Mouse (Mus musculus): ENCODE measurements around the gene Il10rb.
A peak's percentile ranks its signal among the peaks of the same experiment; 100 is the strongest.
"Not testable (repeated sequence)": the region's sequence is repeated elsewhere in the genome, so short reads cannot be mapped to it uniquely, and the experiment has no call there.

Gene Il10rb

GRCm38 (mm10) chr16:91418531-91418930, 12.6 kb downstream of the Il10rb start:
- DNase-seq = peak; percentile 73

GRCm38 (mm10) chr16:91425816-91426215, 19.9 kb downstream of the Il10rb start:
- DNase-seq = no peak

- no peak for DNase-seq
Measured at GRCm38 (mm10) chr16:91426586-91426985, 20.6 kb downstream of the Il10rb start.

- peak; percentile 58 for DNase-seq
Measured at GRCm38 (mm10) chr16:91427461-91427860, 21.5 kb downstream of the Il10rb start.

GRCm38 (mm10) chr16:91428259-91428865, 22.4 kb downstream of the Il10rb start:
- no peak for DNase-seq

GRCm38 (mm10) chr16:91432720-91433328, 26.9 kb downstream of the Il10rb start:
- no peak for DNase-seq

GRCm38 (mm10) chr16:91433329-91433933, 27.5 kb downstream of the Il10rb start:
- DNase-seq = no peak

GRCm38 (mm10) chr16:91434119-91434518, 28.2 kb downstream of the Il10rb start:
- DNase-seq = no peak

- DNase-seq = no peak
Measured at GRCm38 (mm10) chr16:91438081-91438480, 32.1 kb downstream of the Il10rb start.

GRCm38 (mm10) chr16:91438599-91438998, 32.6 kb downstream of the Il10rb start:
- DNase-seq = not testable (repeated sequence)

- peak; percentile 77 for DNase-seq
Measured at GRCm38 (mm10) chr16:91441366-91441765, 35.4 kb downstream of the Il10rb start.

GRCm38 (mm10) chr16:91441811-91442240, 35.9 kb downstream of the Il10rb start:
- no peak for DNase-seq

- DNase-seq = no peak
Measured at GRCm38 (mm10) chr16:91442446-91442845, 36.5 kb downstream of the Il10rb start.

- DNase-seq = no peak
Measured at GRCm38 (mm10) chr16:91443211-91443611, 37.2 kb downstream of the Il10rb start.

GRCm38 (mm10) chr16:91444847-91445246, 38.9 kb downstream of the Il10rb start:
- DNase-seq = no peak

- no peak for DNase-seq
Measured at GRCm38 (mm10) chr16:91445566-91445965, 39.6 kb downstream of the Il10rb start.

GRCm38 (mm10) chr16:91446778-91447511, 41.0 kb downstream of the Il10rb start:
- DNase-seq = no peak

- peak; percentile 74 for DNase-seq
Measured at GRCm38 (mm10) chr16:91447512-91447900, 41.5 kb downstream of the Il10rb start.

- DNase-seq = no peak
Measured at GRCm38 (mm10) chr16:91448088-91448487, 42.1 kb downstream of the Il10rb start.

GRCm38 (mm10) chr16:91448895-91449294, 42.9 kb downstream of the Il10rb start:
- DNase-seq = no peak

- no peak for DNase-seq
Measured at GRCm38 (mm10) chr16:91450137-91451064, 44.4 kb downstream of the Il10rb start.

- no peak for DNase-seq
Measured at GRCm38 (mm10) chr16:91451949-91452348, 46.0 kb downstream of the Il10rb start.
